Mouse (Mus musculus): ENCODE measurements around the gene Epha4.

DNA sequence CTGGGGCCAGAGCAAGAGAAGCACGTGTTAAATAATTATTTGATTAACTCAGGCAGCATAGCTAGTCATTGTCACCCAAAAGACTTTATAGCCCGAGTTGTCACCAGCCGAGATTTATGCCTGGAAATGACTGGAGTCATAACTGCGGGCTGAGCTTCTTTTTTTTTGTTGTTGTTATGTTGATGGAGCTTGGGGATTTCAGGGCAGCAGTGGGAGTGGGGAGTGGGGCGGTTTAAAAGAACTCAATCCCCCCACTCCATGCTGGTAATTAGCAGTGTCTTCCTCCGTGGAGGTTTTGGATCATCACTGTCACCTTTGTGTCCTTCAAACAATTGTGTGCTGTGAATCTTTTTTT is 57.5 kb downstream of the Epha4 start:
- TF ChIP-seq POLR2A (IDR thresholded peaks at IDR 0.05; ENCODE audit: insufficient read depth, low read depth, low read length) (no peak), CTCF (IDR thresholded peaks at IDR 0.05; ENCODE audit: insufficient read depth, low read depth, low read length) (no peak)
